Mouse (Mus musculus): ENCODE results near the gene Tmsb15l.
"Not testable (repeated sequence)": the region's sequence is repeated elsewhere in the genome, so short reads cannot be mapped to it uniquely, and the experiment has no call there.

Gene Tmsb15l

GRCm38 (mm10) chrX:136976424-136977084 is at the start of gene Tmsb15l, which contains the start of gene Tmsb15b1:
Gene Tmsb15l (minus strand): TSS chrX:136976869.
Gene Tmsb15b1 (minus strand): TSS chrX:136976874.
- peak; percentile 73 for DNase-seq (ENCODE audit: low read depth, low spot score)

GRCm38 (mm10) chrX:137019310-137019709 is 42.6 kb upstream of the Tmsb15l start:
- DNase-seq (ENCODE audit: low read depth, low spot score) = peak; percentile 62

DNA sequence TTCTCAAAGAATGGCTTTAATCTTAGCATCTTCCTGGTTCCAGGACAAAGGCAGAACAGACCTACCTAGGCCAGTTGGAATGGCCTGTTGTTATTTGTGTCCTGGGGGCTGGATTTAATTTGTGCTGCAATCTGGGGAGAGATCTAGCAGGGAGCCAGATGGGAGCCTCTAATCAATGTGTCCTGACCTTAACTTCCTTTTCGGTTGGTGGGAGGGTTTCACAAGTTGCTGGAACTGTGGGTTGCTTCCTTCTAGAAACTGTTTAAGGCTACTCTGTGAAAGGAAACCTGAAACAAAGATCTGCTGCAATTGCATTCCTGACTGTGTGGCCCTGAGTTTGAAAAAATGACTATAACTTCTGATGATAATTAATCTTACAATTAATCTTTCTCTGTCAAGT is 41.0 kb upstream of the Tmsb15l start:
- DNase-seq (ENCODE audit: low read depth, low spot score) = no peak

DNA sequence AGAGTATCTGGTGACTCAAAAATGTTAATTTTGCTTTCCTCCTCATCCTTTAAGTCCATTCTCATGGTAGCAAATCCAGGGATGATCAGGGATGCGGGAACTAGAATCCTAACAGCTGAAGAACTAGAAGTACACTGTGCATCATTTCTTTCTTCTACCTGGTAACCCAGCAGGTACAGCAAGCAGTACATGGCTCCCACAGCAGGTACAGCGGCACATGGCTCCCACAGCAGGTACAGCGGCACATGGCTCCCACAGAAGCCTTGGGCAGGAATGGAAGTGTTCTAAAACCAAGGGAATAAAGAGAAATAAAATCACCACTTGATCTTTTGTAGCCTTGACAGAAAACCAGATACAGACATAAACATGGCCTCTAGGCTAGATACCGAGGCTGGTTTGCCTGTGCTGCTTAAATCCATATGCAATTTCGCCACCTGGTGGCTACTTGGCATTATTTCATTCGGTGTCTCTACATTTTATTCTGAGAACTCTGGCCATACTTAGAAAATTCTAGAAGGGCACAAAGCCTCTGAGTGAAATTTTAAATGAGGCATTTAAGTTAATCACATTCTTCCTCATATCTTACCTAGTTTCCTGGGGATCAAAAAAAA is 38.5 kb upstream of the Tmsb15l start:
- peak; percentile 70 for DNase-seq (ENCODE audit: low read depth, low spot score)

DNA sequence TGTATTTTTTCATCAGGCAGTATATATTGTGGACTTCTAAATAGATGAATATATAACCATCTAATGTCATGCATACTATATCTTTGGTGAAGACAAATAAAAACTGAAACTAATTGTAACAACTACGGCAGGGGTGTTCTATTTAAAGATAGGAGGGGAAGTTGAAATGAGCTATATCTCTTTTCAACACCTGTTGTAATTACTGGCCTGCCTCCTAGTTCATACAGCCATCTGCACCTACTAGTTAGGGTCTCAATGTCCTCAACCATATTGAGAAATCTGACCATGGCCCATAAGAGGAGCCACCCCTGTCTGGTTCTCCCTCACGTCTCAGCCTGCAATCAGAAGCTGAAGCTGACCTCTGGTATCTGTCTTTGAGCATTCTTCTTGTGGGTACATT is 19.6 kb upstream of the Tmsb15l start:
- DNase-seq (ENCODE audit: low read depth, low spot score) = no peak

DNA sequence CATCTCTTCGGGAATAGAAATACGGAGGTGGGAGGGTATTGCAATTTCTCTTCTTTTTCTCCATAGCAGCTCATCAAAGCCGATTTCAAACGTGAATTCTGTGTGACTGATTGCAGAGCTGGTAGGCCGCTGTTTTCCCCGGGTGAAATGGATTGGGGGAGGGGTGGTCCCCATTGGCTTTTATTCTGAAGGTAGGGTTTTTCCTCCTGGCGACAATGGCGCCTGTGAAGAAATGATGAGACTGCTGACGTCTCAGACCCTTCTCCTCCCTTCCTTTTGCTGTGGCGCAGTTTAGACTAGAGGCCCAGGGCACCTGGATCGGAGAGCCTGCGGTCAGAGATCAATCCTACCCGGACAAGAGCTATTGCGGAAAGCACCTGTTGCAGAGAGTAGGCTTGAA is 17.0 kb upstream of the Tmsb15l start:
- peak; percentile 7 for DNase-seq (ENCODE audit: low read depth, low spot score)

GRCm38 (mm10) chrX:136992978-136993547 is 16.4 kb upstream of the Tmsb15l start, which contains the start of gene Zcchc18:
Gene Zcchc18 (plus strand): TSS chrX:136993155.
- DNase-seq (ENCODE audit: low read depth, low spot score) = peak; percentile 86

- no peak for DNase-seq (ENCODE audit: low read depth, low spot score)
Observed at GRCm38 (mm10) chrX:136992191-136992965, 15.7 kb upstream of the Tmsb15l start.

DNA sequence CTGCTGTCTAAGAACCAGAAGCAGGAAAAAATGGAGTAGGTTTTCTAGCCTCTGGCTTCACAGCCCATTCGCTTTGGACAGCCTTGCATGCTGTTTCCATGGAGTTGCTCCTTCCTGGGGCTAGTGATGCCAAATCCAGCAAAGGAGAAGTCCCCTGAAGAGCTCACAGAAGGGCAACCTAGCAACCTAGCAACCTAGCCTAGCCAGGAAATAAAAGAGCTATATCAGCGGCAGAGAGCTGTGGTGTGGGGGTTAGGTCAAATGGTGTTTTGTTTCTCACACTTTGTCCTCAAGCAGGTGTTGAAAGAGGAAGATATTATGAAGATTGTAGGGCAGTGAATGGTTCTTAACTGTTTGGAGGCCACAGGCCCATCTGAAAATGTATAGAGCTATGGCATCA is 14.6 kb upstream of the Tmsb15l start:
- DNase-seq (ENCODE audit: low read depth, low spot score) = no peak

DNA sequence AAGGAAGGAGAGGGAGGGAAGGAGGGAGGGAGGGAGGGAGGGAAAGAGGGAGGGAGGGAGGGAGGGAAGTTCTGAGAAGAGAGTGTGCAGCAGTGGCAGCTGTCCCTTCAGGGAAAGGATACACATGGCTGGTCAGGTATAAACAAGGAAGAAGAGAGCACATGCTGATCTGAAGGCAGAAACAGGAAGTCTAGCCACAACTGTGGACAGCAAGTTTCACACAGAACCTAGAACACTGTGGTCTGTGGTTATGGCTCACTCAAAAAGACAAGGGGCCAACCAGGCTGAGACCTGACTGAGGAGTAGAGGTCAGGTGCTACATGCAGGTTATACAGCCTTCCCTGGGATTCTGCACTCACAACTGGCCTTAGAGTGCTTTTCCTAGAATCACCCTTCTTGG is 9.4 kb upstream of the Tmsb15l start:
- no peak for DNase-seq (ENCODE audit: low read depth, low spot score)

GRCm38 (mm10) chrX:136978616-136979015 is 1.9 kb upstream of the Tmsb15l start:
- no peak for DNase-seq (ENCODE audit: low read depth, low spot score)

DNA sequence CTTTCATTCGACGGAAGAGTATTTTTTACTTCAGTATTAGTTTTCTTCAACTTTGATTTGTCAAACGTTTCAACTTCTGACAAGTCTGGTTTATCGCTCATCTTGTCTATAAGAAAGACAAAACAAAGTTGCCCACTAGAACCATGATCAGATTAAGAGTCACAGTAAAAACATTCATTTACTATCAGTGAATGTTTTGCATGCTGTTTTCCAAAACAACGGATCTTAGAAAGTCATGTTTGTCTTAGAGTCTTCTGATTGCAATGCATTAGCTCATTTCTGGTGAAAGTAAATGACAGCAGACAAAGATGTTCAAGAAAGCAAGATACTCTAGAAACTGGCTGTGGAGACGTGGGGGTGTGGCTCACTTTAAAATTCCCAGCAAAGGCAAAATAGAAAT is 1.3 kb downstream of the Tmsb15l start, which contains the start of gene Tmsb15b2:
TSS of gene Tmsb15b2 (minus strand) at position 101 of the 400 bp plus-strand sequence.
- not testable (repeated sequence) for DNase-seq (ENCODE audit: low read depth, low spot score)

DNA sequence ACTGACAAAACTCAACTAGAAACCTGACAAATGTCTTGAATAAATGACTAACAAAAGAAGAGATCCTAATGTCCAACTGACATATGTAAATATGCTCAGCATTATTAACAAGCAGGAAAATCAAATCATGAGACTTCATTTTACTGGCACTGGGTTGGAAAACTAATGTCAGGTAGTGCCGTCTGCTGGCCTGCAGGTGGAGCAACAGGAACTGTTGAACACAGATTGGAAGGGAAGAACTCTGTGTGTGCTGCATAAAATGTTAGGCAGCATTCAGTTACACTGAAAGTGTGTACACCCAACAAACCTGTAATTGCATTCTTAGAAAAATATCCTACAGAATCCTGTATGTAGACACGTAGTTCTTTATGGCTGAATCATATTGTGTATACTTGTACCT is 17.0 kb downstream of the Tmsb15l start:
- peak; percentile 1 for DNase-seq (ENCODE audit: low read depth, low spot score)

GRCm38 (mm10) chrX:136958300-136958699 is 18.4 kb downstream of the Tmsb15l start:
- not testable (repeated sequence) for DNase-seq (ENCODE audit: low read depth, low spot score)

- peak; percentile 54 for DNase-seq (ENCODE audit: low read depth, low spot score)
Observed at GRCm38 (mm10) chrX:136957583-136958279, 18.9 kb downstream of the Tmsb15l start.

DNA sequence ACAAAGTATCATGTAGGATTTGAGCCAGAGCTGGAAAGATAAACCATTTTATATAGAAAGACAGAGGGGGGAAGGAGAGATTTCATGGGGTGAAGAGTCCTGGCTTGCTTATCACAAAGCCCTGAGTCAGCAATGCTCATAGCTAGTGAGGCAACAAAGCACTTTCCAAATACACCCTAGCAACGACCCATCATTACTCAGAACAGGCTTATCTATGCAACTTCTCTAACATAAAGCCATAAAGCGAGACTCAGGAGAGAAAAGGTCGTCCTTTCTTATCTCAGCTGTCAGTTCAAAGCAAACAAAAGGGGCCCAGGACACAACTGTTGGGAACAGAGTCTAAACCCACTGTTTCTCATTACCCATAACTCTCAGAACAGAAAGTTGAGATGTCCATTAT is 38.7 kb downstream of the Tmsb15l start:
- DNase-seq (ENCODE audit: low read depth, low spot score) = no peak

- no peak for DNase-seq (ENCODE audit: low read depth, low spot score)
Observed at GRCm38 (mm10) chrX:136927031-136927430, 49.6 kb downstream of the Tmsb15l start, which contains the start of gene H2bfm. Gene H2bfm (plus strand): TSS chrX:136927325.

DNA sequence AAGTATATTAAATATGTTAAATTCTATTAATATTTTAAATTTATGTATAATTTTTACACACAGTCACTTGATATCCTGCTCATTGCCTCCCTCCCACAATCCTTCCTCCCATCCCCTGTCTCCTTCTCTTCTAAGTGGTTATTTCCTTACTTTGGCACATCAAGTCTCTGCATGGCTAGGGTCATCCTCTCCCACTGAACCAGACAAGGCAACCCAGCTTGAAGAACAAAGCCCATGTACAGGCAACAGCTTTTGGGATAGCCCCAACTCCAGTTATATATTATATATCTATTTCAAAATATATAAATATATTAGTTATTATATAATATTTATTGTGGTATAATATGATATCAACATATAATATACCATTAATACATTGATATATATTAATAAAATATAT is 50.8 kb downstream of the Tmsb15l start:
- DNase-seq (ENCODE audit: low read depth, low spot score) = peak; percentile 54

Data from mesoderm, embryonic 11.5 days (tissue).